ENCODE assay signal across 20 mouse cellular contexts in the genomic region with DNA sequence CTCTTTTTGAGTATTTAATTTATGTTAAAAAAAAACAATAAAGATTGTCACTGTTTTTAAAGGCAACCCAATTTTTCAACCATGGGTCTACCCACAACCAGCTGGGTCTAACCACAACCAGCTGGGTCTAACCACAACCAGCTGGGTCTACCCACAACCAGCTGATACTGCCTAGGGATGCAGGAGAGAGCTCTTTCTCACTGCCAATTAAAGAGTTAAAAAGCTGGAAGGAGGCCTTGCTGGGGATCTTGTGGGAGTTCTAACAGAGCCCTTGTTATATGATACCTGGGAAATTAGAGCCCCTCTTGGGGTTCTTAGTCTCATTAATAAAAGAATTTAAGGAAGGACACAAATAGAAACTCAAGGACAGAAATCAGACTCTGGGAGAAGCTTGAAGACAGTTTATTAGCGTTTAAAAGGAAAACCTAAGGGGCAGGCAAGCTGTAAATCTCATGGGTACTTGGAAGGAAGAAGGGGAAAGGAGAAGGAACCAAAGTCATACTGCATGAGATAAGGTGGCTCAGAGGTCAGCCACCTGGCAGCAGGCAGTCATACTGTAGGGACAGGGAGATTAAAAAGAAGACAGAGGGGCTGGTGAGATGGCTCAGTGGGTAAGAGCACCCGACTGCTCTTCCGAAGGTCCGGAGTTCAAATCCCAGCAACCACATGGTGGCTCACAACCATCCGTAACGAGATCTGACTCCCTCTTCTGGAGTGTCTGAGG.
DNase-seq lines count a peak whose midpoint lies in the region; ATAC-seq lines count a peak whose summit lies in the region.
"Had no signal": no experiment of that assay in that cellular context is flagged by ENCODE, and none has a peak within 500 bp of the region (broad histone marks: within the 10 kb centered on the region; RNA-seq: fewer than 3 reads in every experiment).

No protein-coding gene starts in this region.

- no peak overlapping the region for H3K9ac ChIP-seq in kidney, embryonic 15.5 days
- H3K9ac ChIP-seq: forebrain, postnatal 0 days; lung, embryonic 14.5 days; midbrain, embryonic 12.5 days; neural tube, embryonic 15.5 days had no signal

- no peak overlapping the region for H3K4me2 ChIP-seq in kidney, embryonic 15.5 days
- H3K4me2 ChIP-seq: lung, embryonic 14.5 days; midbrain, embryonic 12.5 days; neural tube, embryonic 15.5 days had no signal

- 40% methylated on average over 6 of the region's 6 CpGs for WGBS in kidney, embryonic 15.5 days

- peak; percentile 91 for ATAC-seq in kidney, embryonic 15.5 days (replicated peaks; ENCODE audit: low FRiP score)
- ATAC-seq: forebrain, postnatal 0 days; inflammation-experienced regulatory T-cells, adult 6 months had no signal

- H3K36me3 ChIP-seq in kidney, embryonic 15.5 days = no peaks in the 10 kb centered on the region
- H3K36me3 ChIP-seq: G1E; midbrain, embryonic 12.5 days; neural tube, embryonic 15.5 days had no signal

- H3K4me1 ChIP-seq in kidney, embryonic 15.5 days = no peaks in the 10 kb centered on the region
- H3K4me1 ChIP-seq: midbrain, embryonic 12.5 days; neural tube, embryonic 15.5 days had no signal

- H3K4me3 ChIP-seq in kidney, embryonic 15.5 days (replicated peaks) = no peak overlapping the region
- H3K4me3 ChIP-seq: midbrain, embryonic 12.5 days; neural tube, embryonic 15.5 days had no signal

- no peaks in the 10 kb centered on the region for H3K27me3 ChIP-seq in kidney, embryonic 15.5 days
- H3K27me3 ChIP-seq: midbrain, embryonic 12.5 days; neural tube, embryonic 15.5 days had no signal

- no peaks in the 10 kb centered on the region for H3K9me3 ChIP-seq in kidney, embryonic 15.5 days (replicated peaks)
- H3K9me3 ChIP-seq: midbrain, embryonic 12.5 days; neural tube, embryonic 15.5 days had no signal

- H3K27ac ChIP-seq in kidney, embryonic 15.5 days = no peak overlapping the region
- H3K27ac ChIP-seq: midbrain, embryonic 12.5 days; neural tube, embryonic 15.5 days had no signal

- no peak for DNase-seq in kidney, postnatal 25 days
- DNase-seq in embryo, embryonic 11 days = peak; percentile 45
- DNase-seq in hindlimb bud, embryonic 11.5 days (ENCODE audit: extremely low spot score, low read depth, low spot score) = peak; percentile 37
- DNase-seq in layer of hippocampus, postnatal 10 days (ENCODE audit: low spot score in 2 of 2) = no peak
- no peak for DNase-seq in gastrocnemius, postnatal 25 days
- no peak for DNase-seq in adrenal gland, postnatal 14 days
- DNase-seq: cerebellum, adult 11 months; cerebellum, postnatal 36 days; forebrain, postnatal 0 days; gastrocnemius, postnatal 10 days; kidney, postnatal 14 days; layer of hippocampus, adult 9-11 months; lung, embryonic 14.5 days; lung, postnatal 4 days; thymus, postnatal 4 days had no signal

Comparison
In these comparisons a context has a peak if more than half of its experiments do, and no peak if none do; other contexts are left out.
1. DNase-seq: peak in embryo, embryonic 11 days (single experiment) and hindlimb bud, embryonic 11.5 days (single experiment); none in kidney, postnatal 25 days (0 of 2), layer of hippocampus, postnatal 10 days (0 of 2), gastrocnemius, postnatal 25 days (single experiment) and adrenal gland, postnatal 14 days (single experiment).